21 mouse cellular contexts compared by ENCODE assay signal in genomic region chr4:63356981-63357570, GRCm38 (mm10). TPM values are rescaled to one million over a fixed set of nuclear protein-coding genes. Genes with fewer than 3 reads are reported as not detected.
DNase-seq lines count a peak whose midpoint lies in the region; ATAC-seq and TF ChIP-seq lines count a peak whose summit lies in the region.
"Had no signal": no experiment of that assay in that cellular context is flagged by ENCODE, and none has a peak within 500 bp of the region (broad histone marks: within the 10 kb centered on the region; RNA-seq: fewer than 3 reads in every experiment).

No protein-coding gene starts in this region.

- no peaks in the 10 kb centered on the region for H3K36me3 ChIP-seq in liver, embryonic 11.5 days (ENCODE audit: control insufficient read depth, insufficient read depth, low read length)
- H3K36me3 ChIP-seq: hindbrain, embryonic 10.5 days; intestine, embryonic 15.5 days; midbrain, embryonic 15.5 days; neural tube, embryonic 12.5 days had no signal

- intact Hi-C loops in gastrocnemius, adult 2 months (cut with DNase I): no loop called here
- intact Hi-C loops in heart, postnatal 36 days (cut with DNase I): no loop called here

- H3K9ac ChIP-seq in liver, embryonic 11.5 days (ENCODE audit: low read depth, low read length): no peak overlapping the region
- H3K9ac ChIP-seq: intestine, embryonic 15.5 days; midbrain, embryonic 15.5 days; neural tube, embryonic 12.5 days had no signal

- WGBS in liver, embryonic 11.5 days: 42% methylated on average over 2 of the region's 2 CpGs

- 0 out of 2 replicates have a peak, but pooled peaks have one; percentile 20 for ATAC-seq in liver, embryonic 11.5 days (replicated peaks; ENCODE audit: low FRiP score)
- ATAC-seq: forebrain, embryonic 14.5 days; intestine, embryonic 15.5 days; midbrain, embryonic 15.5 days had no signal

- no peaks in the 10 kb centered on the region for H3K9me3 ChIP-seq in liver, embryonic 11.5 days (ENCODE audit: control insufficient read depth, low read length)
- H3K9me3 ChIP-seq: hindbrain, embryonic 10.5 days; intestine, embryonic 15.5 days; midbrain, embryonic 15.5 days; neural tube, embryonic 12.5 days had no signal

- no peak overlapping the region for H3K4me3 ChIP-seq in gastrocnemius, adult 2 months
- H3K4me3 ChIP-seq in liver, embryonic 11.5 days (ENCODE audit: low read depth, low read length): no peak overlapping the region
- H3K4me3 ChIP-seq: hindbrain, embryonic 10.5 days; intestine, embryonic 15.5 days; midbrain, embryonic 15.5 days; neural tube, embryonic 12.5 days had no signal

- H3K27ac ChIP-seq in gastrocnemius, adult 2 months: no peak overlapping the region
- no peak overlapping the region for H3K27ac ChIP-seq in liver, embryonic 11.5 days (ENCODE audit: low read depth, low read length)
- H3K27ac ChIP-seq: hindbrain, embryonic 10.5 days; intestine, embryonic 15.5 days; midbrain, embryonic 15.5 days; neural tube, embryonic 12.5 days had no signal

- TF ChIP-seq CTCF in gastrocnemius, adult 2 months (IDR thresholded peaks at IDR 0.05): no peak

- no peak overlapping the region for H3K4me2 ChIP-seq in liver, embryonic 11.5 days
- H3K4me2 ChIP-seq: heart, embryonic 11.5 days; intestine, embryonic 15.5 days; midbrain, embryonic 15.5 days; neural tube, embryonic 12.5 days had no signal

- H3K27me3 ChIP-seq in liver, embryonic 11.5 days (replicated peaks; ENCODE audit: control insufficient read depth, insufficient read depth, low read length): no peaks in the 10 kb centered on the region
- H3K27me3 ChIP-seq: intestine, embryonic 15.5 days; midbrain, embryonic 15.5 days; neural tube, embryonic 12.5 days had no signal

- H3K4me1 ChIP-seq in liver, embryonic 11.5 days (replicated peaks; ENCODE audit: control insufficient read depth, insufficient read depth, low read length): no peaks in the 10 kb centered on the region; the same call in 1 of the 2 replicates
- H3K4me1 ChIP-seq: intestine, embryonic 15.5 days; midbrain, embryonic 15.5 days; neural tube, embryonic 12.5 days had no signal

- peak; percentile 57 for DNase-seq in gastrocnemius, adult 2 months
- no peak for DNase-seq in gastrocnemius, postnatal 4 days (ENCODE audit: low spot score in 2 of 2)
- DNase-seq in adrenal gland, postnatal 14 days: peak; percentile 63
- no peak for DNase-seq in liver, embryonic 11.5 days (ENCODE audit: low spot score)
- peak; percentile 68 for DNase-seq in lung, postnatal 36 days
- DNase-seq in frontal cortex, postnatal 14 days (ENCODE audit: low spot score in 2 of 2): no peak
- no peak for DNase-seq in heart, postnatal 36 days
- DNase-seq: cerebellum, adult 8-10 months; kidney, postnatal 10 days; right cerebral cortex, postnatal 14 days had no signal

RNA-seq across cellular contexts. Expression of gene Orm3, which starts 1.1 kb away (rescaled TPM):
- total RNA-seq in gastrocnemius, adult 2 months (2021): not detected
- not detected for total RNA-seq in gastrocnemius, postnatal 4 days (2021)
- total RNA-seq in adrenal gland, postnatal 14 days (2021): 6.6 and 8.0 TPM in 2 replicates
- not detected in 2 replicates for polyA plus RNA-seq in liver, embryonic 11.5 days (2014; fragmentation: Nextera tagmentation; extraction: Ambion mirVana)
- total RNA-seq in heart, postnatal 36 days (2021): 1 to 10 TPM; 2.0 to 2.1 TPM
- total RNA-seq: layer of hippocampus, postnatal 10 days; left cerebral cortex, postnatal 10 days; MEL had no signal
- polyA plus RNA-seq: brain, embryonic 14.5 days; forebrain, embryonic 14.5 days; heart, embryonic 11.5 days; hindbrain, embryonic 10.5 days; intestine, embryonic 15.5 days; limb, embryonic 14.5 days; midbrain, embryonic 15.5 days; neural tube, embryonic 12.5 days had no signal

RNA-seq across cellular contexts. Expression of gene Orm2, which starts 5.2 kb away (rescaled TPM):
- not detected for total RNA-seq in gastrocnemius, adult 2 months (2021)
- total RNA-seq in gastrocnemius, postnatal 4 days (2021): not detected
- total RNA-seq in adrenal gland, postnatal 14 days (2021): 1.1 and 1.9 TPM in 2 replicates
- polyA plus RNA-seq in liver, embryonic 11.5 days (2014; fragmentation: Nextera tagmentation; extraction: Ambion mirVana): not detected in 2 replicates
- not detected for total RNA-seq in heart, postnatal 36 days (2021)
- total RNA-seq: layer of hippocampus, postnatal 10 days; left cerebral cortex, postnatal 10 days; MEL had no signal
- polyA plus RNA-seq: brain, embryonic 14.5 days; forebrain, embryonic 14.5 days; heart, embryonic 11.5 days; hindbrain, embryonic 10.5 days; intestine, embryonic 15.5 days; limb, embryonic 14.5 days; midbrain, embryonic 15.5 days; neural tube, embryonic 12.5 days had no signal

RNA-seq across cellular contexts. Expression of gene Orm1, which starts 12.7 kb away (rescaled TPM):
- 1 to 10 TPM in 1 of 2 experiments, not detected in 1; 1.3 TPM for total RNA-seq in gastrocnemius, adult 2 months (2021)
- 1 to 10 TPM; 1.9 to 4.2 TPM for total RNA-seq in gastrocnemius, postnatal 4 days (2021)
- 7.2 and 16.7 TPM in 2 replicates for total RNA-seq in adrenal gland, postnatal 14 days (2021)
- polyA plus RNA-seq in liver, embryonic 11.5 days (2014; fragmentation: Nextera tagmentation; extraction: Ambion mirVana): not detected in 2 replicates
- total RNA-seq in heart, postnatal 36 days (2021): 1 to 10 TPM in 1 of 2 experiments, not detected in 1; 1.5 TPM
- total RNA-seq: layer of hippocampus, postnatal 10 days; left cerebral cortex, postnatal 10 days; MEL had no signal
- polyA plus RNA-seq: brain, embryonic 14.5 days; forebrain, embryonic 14.5 days; heart, embryonic 11.5 days; hindbrain, embryonic 10.5 days; intestine, embryonic 15.5 days; midbrain, embryonic 15.5 days; neural tube, embryonic 12.5 days had no signal

RNA-seq across cellular contexts. Expression of gene Akna, which starts 46.1 kb away (rescaled TPM):
- total RNA-seq in gastrocnemius, adult 2 months (2021): 1 to 10 TPM in 1 of 2 experiments, under 1 TPM in 1; 0.97 to 1.8 TPM
- total RNA-seq in gastrocnemius, postnatal 4 days (2021): 1 to 10 TPM; 6.2 to 6.5 TPM
- total RNA-seq in adrenal gland, postnatal 14 days (2021): 4.4 and 16.1 TPM in 2 replicates
- 8.8 and 8.9 TPM in 2 replicates for polyA plus RNA-seq in liver, embryonic 11.5 days (2014; fragmentation: Nextera tagmentation; extraction: Ambion mirVana)
- 1 to 10 TPM; 3.6 to 4.0 TPM for total RNA-seq in heart, postnatal 36 days (2021)

Comparison
In these comparisons a context has a peak if more than half of its experiments do, and no peak if none do; other contexts are left out.
1. DNase-seq: peak in gastrocnemius, adult 2 months (single experiment), adrenal gland, postnatal 14 days (single experiment) and lung, postnatal 36 days (single experiment); none in gastrocnemius, postnatal 4 days (0 of 2), liver, embryonic 11.5 days (single experiment), frontal cortex, postnatal 14 days (0 of 2) and heart, postnatal 36 days (0 of 2).